Mouse (Mus musculus) embryonic fibroblast, embryonic 13.5 days (primary cell): ENCODE measurements around the gene Sorcs2.

Source experiments
- CTCF ChIP-seq: IDR thresholded peaks from 2 replicates; pipeline ENCODE4 v1.5.1; 2011; ENCODE audit warnings: mild to moderate bottlenecking, control low read depth, low read length, moderate library complexity, borderline replicate concordance; ENCODE audit not compliant: insufficient read depth
- POLR2A ChIP-seq: IDR thresholded peaks from 2 replicates; pipeline ENCODE4 v1.6.1; 2011; ENCODE audit warnings: low read depth, mild to moderate bottlenecking, control low read depth, low read length, moderate library complexity

- TF ChIP-seq CTCF, result no peak
- no peak for TF ChIP-seq POLR2A
Observed at GRCm38 (mm10) chr5:36292321-36292720, 105.6 kb downstream of the Sorcs2 start.
